9 mouse cellular contexts compared by ENCODE assay signal in the genomic region with DNA sequence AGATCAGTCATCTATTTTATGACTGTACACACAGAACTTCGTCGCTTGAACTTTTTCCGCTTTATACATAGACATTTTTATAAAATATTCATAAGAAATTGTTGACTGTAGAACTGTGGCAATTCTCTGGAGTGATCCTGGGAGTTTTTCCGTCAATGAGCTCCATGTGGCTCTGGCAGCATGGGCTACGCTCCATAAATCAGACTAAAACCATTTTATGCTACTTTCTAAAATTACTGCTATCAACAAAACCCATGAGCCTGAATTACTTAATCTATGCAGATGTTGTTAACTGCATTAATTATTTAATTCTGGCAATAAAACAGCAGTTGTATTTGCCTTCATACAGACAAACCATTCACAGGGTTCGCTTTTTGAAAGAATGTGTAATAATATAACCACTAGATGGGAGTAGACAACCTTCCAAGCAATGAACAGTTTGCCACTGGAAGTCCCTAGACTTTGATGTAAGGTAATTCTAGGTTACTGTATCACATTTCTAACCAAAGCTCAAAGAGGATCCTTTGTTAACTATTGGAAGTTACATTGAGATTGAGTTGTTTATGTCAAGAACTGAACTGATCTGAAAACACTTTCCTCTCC.
DNase-seq lines count a peak whose midpoint lies in the region; ATAC-seq and TF ChIP-seq lines count a peak whose summit lies in the region.
"Had no signal": no experiment of that assay in that cellular context is flagged by ENCODE, and none has a peak within 500 bp of the region (broad histone marks: within the 10 kb centered on the region; RNA-seq: fewer than 3 reads in every experiment).

No protein-coding gene starts in this region.

- no peaks in the 10 kb centered on the region for H3K9me3 ChIP-seq in limb, embryonic 13.5 days
- no peaks in the 10 kb centered on the region for H3K9me3 ChIP-seq in limb, embryonic 10.5 days (replicated peaks)
- no peaks in the 10 kb centered on the region for H3K9me3 ChIP-seq in forebrain, postnatal 0 days (ENCODE audit: low read length)
- H3K9me3 ChIP-seq: lung, embryonic 15.5 days had no signal

- H3K4me3 ChIP-seq in limb, embryonic 13.5 days = no peak overlapping the region
- H3K4me3 ChIP-seq in limb, embryonic 10.5 days = no peak overlapping the region
- no peak overlapping the region for H3K4me3 ChIP-seq in forebrain, postnatal 0 days (ENCODE audit: low read depth, low read length)
- H3K4me3 ChIP-seq: lung, embryonic 15.5 days had no signal

- TF ChIP-seq CTCF in forebrain, postnatal 0 days (IDR thresholded peaks at IDR 0.05; ENCODE audit: low read depth) = peak; percentile 84

- no peak for DNase-seq in limb, embryonic 10.5 days (ENCODE audit: low spot score)
- DNase-seq in brain, adult 2 months (ENCODE audit: low read depth, low spot score) = peak; percentile 68
- DNase-seq in forebrain, postnatal 0 days = peak; percentile 77
- peak; percentile 72 for DNase-seq in retina, embryonic 14.5 days (ENCODE audit: low spot score)
- no peak for DNase-seq in adrenal gland, postnatal 25 days
- no peak for DNase-seq in cerebellum, adult 11 months
- DNase-seq: kidney, adult 11 months had no signal

- no peak overlapping the region for H3K4me2 ChIP-seq in limb, embryonic 13.5 days (replicated peaks)
- no peak overlapping the region for H3K4me2 ChIP-seq in forebrain, postnatal 0 days (ENCODE audit: low read depth)
- H3K4me2 ChIP-seq: lung, embryonic 15.5 days had no signal

- ATAC-seq in limb, embryonic 13.5 days (ENCODE audit: low FRiP score, low read depth) = peak; percentile 48; the same call in 1 of the 2 replicates
- ATAC-seq in forebrain, postnatal 0 days = peak; percentile 83

- WGBS in limb, embryonic 13.5 days = 36% methylated on average over 6 of the region's 6 CpGs
- 67% methylated on average over 6 of the region's 6 CpGs for WGBS in limb, embryonic 10.5 days
- WGBS in forebrain, postnatal 0 days = 43% methylated on average over 6 of the region's 6 CpGs

- H3K4me1 ChIP-seq in limb, embryonic 13.5 days = peaks cover 6% of the 10 kb centered on the region
- H3K4me1 ChIP-seq in limb, embryonic 10.5 days = no peaks in the 10 kb centered on the region
- H3K4me1 ChIP-seq in forebrain, postnatal 0 days (ENCODE audit: insufficient read depth) = no peaks in the 10 kb centered on the region
- H3K4me1 ChIP-seq: lung, embryonic 15.5 days had no signal

- no peak overlapping the region for H3K9ac ChIP-seq in limb, embryonic 13.5 days
- H3K9ac ChIP-seq in forebrain, postnatal 0 days = no peak overlapping the region
- H3K9ac ChIP-seq: lung, embryonic 15.5 days had no signal

- H3K36me3 ChIP-seq in limb, embryonic 13.5 days = no peaks in the 10 kb centered on the region
- H3K36me3 ChIP-seq in limb, embryonic 10.5 days = no peaks in the 10 kb centered on the region
- no peaks in the 10 kb centered on the region for H3K36me3 ChIP-seq in forebrain, postnatal 0 days (ENCODE audit: insufficient read depth)
- H3K36me3 ChIP-seq: lung, embryonic 15.5 days had no signal

- H3K27ac ChIP-seq in limb, embryonic 13.5 days = no peak overlapping the region
- H3K27ac ChIP-seq in limb, embryonic 10.5 days = no peak overlapping the region
- H3K27ac ChIP-seq in forebrain, postnatal 0 days (ENCODE audit: low read depth, low read length) = no peak overlapping the region
- H3K27ac ChIP-seq: lung, embryonic 15.5 days had no signal

- no peaks in the 10 kb centered on the region for H3K27me3 ChIP-seq in limb, embryonic 13.5 days
- no peaks in the 10 kb centered on the region for H3K27me3 ChIP-seq in limb, embryonic 10.5 days (ENCODE audit: low read depth, poor library complexity, severe bottlenecking)
- H3K27me3 ChIP-seq in forebrain, postnatal 0 days (ENCODE audit: insufficient read depth, low read length) = no peaks in the 10 kb centered on the region
- H3K27me3 ChIP-seq: lung, embryonic 15.5 days had no signal

Comparison
In these comparisons a context has a peak if more than half of its experiments do, and no peak if none do; other contexts are left out.
1. DNase-seq: peak in brain, adult 2 months (single experiment), forebrain, postnatal 0 days (single experiment) and retina, embryonic 14.5 days (single experiment); none in limb, embryonic 10.5 days (single experiment), adrenal gland, postnatal 25 days (single experiment) and cerebellum, adult 11 months (single experiment).